Mouse (Mus musculus) spleen, adult 2 months (tissue): ENCODE data around the gene Clec2l. TPM values are rescaled to one million over a fixed set of nuclear protein-coding genes. Genes with fewer than 3 reads are reported as not detected.
A peak's percentile ranks its signal among the peaks of the same experiment; 100 is the strongest.

Experiments
- DNase-seq, 2 experiments: peaks; one replicate each; pipeline versions ENCODE4 v3.0.0 to v3.0.0-alpha.2; 2012 to 2021; ENCODE audit warnings: low spot score in 2 of 2, low read depth in 1 of 2
- H3K27ac ChIP-seq: fragments of 200-500 bp; 2 replicates; pipeline ENCODE4 v1.5.1; 2012; ENCODE audit warnings: low read length, inconsistent platforms; ENCODE audit not compliant: insufficient read depth
- H3K27me3 ChIP-seq: fragments of 200-500 bp; 2 replicates; pipeline ENCODE4 v1.6.1; 2012; ENCODE audit warnings: mild to moderate bottlenecking, moderate library complexity, low read length, inconsistent platforms; ENCODE audit not compliant: control insufficient read depth, insufficient read depth
- H3K36me3 ChIP-seq: fragments of 200-500 bp; 2 replicates; pipeline ENCODE4 v1.6.1; 2012; ENCODE audit warnings: mild to moderate bottlenecking, low read length, inconsistent platforms; ENCODE audit not compliant: control insufficient read depth, insufficient read depth
- H3K4me1 ChIP-seq: fragments of 200-500 bp; 2 replicates; pipeline ENCODE4 v1.6.1; 2011; ENCODE audit warnings: inconsistent platforms; ENCODE audit not compliant: control insufficient read depth, insufficient read depth, insufficient read length
- H3K4me3 ChIP-seq: fragments of 200-500 bp; 2 replicates; pipeline ENCODE4 v1.5.1; 2011; ENCODE audit warnings: mild to moderate bottlenecking, inconsistent platforms; ENCODE audit not compliant: insufficient read depth, insufficient read length; ENCODE audit errors: extremely low read depth
- CTCF ChIP-seq: fragments of 200-500 bp; IDR thresholded peaks from 2 replicates; pipeline ENCODE4 v1.5.1; 2011; ENCODE audit warnings: mild to moderate bottlenecking, inconsistent platforms; ENCODE audit not compliant: insufficient read depth, insufficient read length, insufficient replicate concordance; ENCODE audit errors: extremely low read depth
- POLR2A ChIP-seq: fragments of 200-500 bp; IDR thresholded peaks from 2 replicates; pipeline ENCODE4 v1.6.1; 2011; ENCODE audit warnings: low read depth, low read length, inconsistent platforms
- WGBS: fragments of 180-500 bp; shearing (Covaris S2); methylation state at CpG from one replicate; pipeline ENCODE4 v1.1.7; 2018; 5-methylcytosine and 5-hydroxymethylcytosine counted together
- polyA plus RNA-seq: library from polyadenylated mRNA; depleted of rRNA; stranded (reverse); fragments of >200 nt; gene quantifications from 2 replicates; pipeline ENCODE4 v1.2.3, GENCODE M21; 2012

Gene Clec2l
- polyA plus RNA-seq, 1 experiment: 2.0 TPM

GRCm38 (mm10) chr6:38629556-38629955 lies 33.3 kb upstream of the Clec2l start:
- no peaks in the 10 kb centered on the region for H3K4me1 ChIP-seq
- no peak for DNase-seq
- 100% methylated on average over 1 of the region's 1 CpGs for WGBS
- TF ChIP-seq POLR2A: no peak
- no peak for TF ChIP-seq CTCF
- no peaks in the 10 kb centered on the region for H3K36me3 ChIP-seq
- H3K27me3 ChIP-seq: no peaks in the 10 kb centered on the region
- H3K27ac ChIP-seq: no peak overlapping the region
- no peak overlapping the region for H3K4me3 ChIP-seq

- 92% methylated on average over 2 of the region's 2 CpGs for WGBS
- peaks cover 14% of the 10 kb centered on the region for H3K27me3 ChIP-seq
- TF ChIP-seq POLR2A (no peak), CTCF (no peak)
- no peak for DNase-seq
- no peaks in the 10 kb centered on the region for H3K36me3 ChIP-seq
- H3K4me1 ChIP-seq: peaks cover 7% of the 10 kb centered on the region; the same call in 1 of the 2 replicates
- H3K27ac ChIP-seq: no peak overlapping the region
- H3K4me3 ChIP-seq: no peak overlapping the region
Observed at GRCm38 (mm10) chr6:38632826-38633225, 30.0 kb upstream of the Clec2l start.

- Histone ChIP-seq H3K27me3 (peaks cover 14% of the 10 kb centered on the region), H3K36me3 (no peaks in the 10 kb centered on the region), H3K27ac (no peak overlapping the region), H3K4me1 (peaks cover 7% of the 10 kb centered on the region; the same call in 1 of the 2 replicates), H3K4me3 (no peak overlapping the region)
- no peak for DNase-seq
- 83% methylated on average over 8 of the region's 8 CpGs for WGBS
- TF ChIP-seq CTCF: no peak
Observed at GRCm38 (mm10) chr6:38634461-38634860, 28.4 kb upstream of the Clec2l start.

DNA sequence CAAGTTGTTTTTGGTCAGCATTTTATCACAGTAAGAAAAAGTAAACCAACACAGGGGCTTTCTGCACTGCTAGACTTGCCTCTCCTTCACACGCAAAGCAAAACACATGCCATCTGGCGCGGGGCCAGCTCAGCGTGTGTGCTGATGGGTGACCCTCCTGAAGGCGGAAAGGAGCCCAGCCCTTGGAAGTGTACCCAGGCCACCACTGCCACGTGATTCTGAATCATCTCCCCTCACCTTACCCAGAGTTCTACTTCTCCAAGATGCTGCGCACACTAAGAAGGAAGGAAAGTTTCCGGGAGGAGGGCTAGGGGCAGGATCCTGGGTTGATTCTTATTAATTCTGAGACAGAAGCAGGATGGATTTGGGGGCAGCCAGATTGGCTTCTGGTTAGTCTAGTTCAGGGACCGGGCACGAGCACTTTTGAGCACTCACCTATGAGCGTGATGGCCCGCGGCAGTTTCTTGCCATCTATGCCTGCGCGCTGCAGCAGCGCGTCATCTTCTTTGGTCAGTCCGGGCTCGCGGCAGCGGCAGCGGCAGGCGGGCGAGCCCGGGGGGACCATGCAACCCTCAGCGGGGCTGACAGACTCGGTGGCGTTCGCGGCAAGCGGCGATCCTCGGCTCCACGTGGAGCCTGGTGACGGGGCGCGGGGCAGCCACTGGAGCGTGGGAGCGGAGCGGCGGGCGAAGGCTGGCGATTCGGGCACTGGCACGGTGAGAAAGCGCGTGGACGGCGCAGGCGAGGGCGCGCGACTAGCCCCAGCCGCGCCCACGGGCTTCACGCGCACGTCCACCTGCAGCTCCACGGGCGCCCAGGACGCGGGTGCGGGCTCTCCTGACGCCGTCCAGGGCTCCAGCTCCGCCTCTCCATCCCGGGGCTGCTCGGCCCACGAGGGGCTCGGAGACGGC lies 26.7 kb upstream of the Clec2l start:
- Histone ChIP-seq H3K4me1 (peaks cover 7% of the 10 kb centered on the region; the same call in 1 of the 2 replicates), H3K4me3 (peak overlapping the region; percentile 25; the same call in 1 of the 2 replicates), H3K36me3 (no peaks in the 10 kb centered on the region), H3K27ac (no peak overlapping the region), H3K27me3 (peaks cover 14% of the 10 kb centered on the region)
- TF ChIP-seq CTCF: no peak
- no peak for TF ChIP-seq POLR2A
- DNase-seq: no peak
- WGBS: 1% methylated on average over 54 of the region's 72 CpGs

DNA sequence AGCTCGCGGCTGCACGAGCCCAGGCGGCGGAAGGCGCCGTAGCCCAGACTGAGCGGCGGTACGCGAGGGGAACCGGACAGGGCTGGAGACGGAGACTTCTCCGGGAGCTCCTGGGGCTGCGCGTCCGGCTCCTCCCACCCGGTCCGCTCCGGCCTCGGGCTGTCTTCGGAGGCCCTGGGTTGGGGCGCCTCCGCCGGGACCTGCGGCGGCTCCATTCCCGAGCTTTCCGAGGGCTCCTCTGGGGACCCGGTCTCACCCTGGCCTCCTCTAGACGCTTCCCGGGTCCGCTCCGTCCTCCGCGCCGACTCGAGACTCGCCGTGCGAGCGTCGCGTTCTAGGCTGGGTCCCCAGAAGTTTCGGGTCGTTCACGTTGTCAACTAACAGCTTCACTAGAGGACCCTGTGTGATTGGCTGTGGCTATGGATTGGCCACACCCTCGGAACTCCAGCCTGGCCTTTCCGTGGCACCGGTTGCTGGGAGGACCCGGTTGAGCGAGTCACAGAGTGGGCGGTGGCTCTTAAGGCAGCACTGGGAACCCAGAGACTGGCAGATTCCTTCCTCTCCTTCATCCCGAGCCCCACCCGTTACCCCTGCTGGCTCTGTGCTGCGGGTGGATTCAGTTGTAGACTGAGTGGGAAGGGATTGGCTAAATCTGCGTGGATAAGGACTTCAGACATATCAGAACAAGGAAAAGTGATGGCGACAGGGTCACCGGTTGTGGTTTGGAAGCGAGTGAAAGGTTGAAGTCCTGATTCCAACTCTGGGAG lies 25.8 kb upstream of the Clec2l start, which contains the start of gene Klrg2:
Gene Klrg2, minus strand, starts transcription at position 391 of the 767 bp plus-strand sequence.
- H3K36me3 ChIP-seq: no peaks in the 10 kb centered on the region
- H3K4me1 ChIP-seq: peaks cover 7% of the 10 kb centered on the region; the same call in 1 of the 2 replicates
- WGBS: 3% methylated on average over 57 of the region's 60 CpGs
- peaks cover 18% of the 10 kb centered on the region for H3K27me3 ChIP-seq
- TF ChIP-seq POLR2A: no peak
- TF ChIP-seq CTCF: no peak
- H3K4me3 ChIP-seq: peak within 1 kb of the TSS; percentile 25; the same call in 1 of the 2 replicates
- H3K27ac ChIP-seq: no peak within 1 kb of the TSS
- DNase-seq: no peak

GRCm38 (mm10) chr6:38640401-38640800 lies 22.5 kb upstream of the Clec2l start:
- Histone ChIP-seq H3K27me3 (peaks cover 18% of the 10 kb centered on the region), H3K4me1 (peaks cover 7% of the 10 kb centered on the region; the same call in 1 of the 2 replicates), H3K36me3 (no peaks in the 10 kb centered on the region), H3K27ac (no peak overlapping the region), H3K4me3 (no peak overlapping the region)
- no peak for DNase-seq
- WGBS: 47% methylated on average over 11 of the region's 11 CpGs
- TF ChIP-seq CTCF: no peak
- TF ChIP-seq POLR2A: no peak
